Mouse (Mus musculus) E14TG2a.4 (cell line): ENCODE results near the gene Gramd1b.

Source experiments
- CTCF ChIP-seq: conservative IDR thresholded peaks from 2 replicates; pipeline ENCODE4 v1.5.1; 2014; ENCODE audit warnings: low read length
- NANOG ChIP-seq: IDR thresholded peaks from 2 replicates; pipeline ENCODE4 v1.6.1; 2014; ENCODE audit warnings: borderline replicate concordance, low read length, mixed read lengths
- POU5F1 ChIP-seq: IDR thresholded peaks from 2 replicates; pipeline ENCODE4 v1.6.1; 2014; ENCODE audit warnings: low read length, borderline replicate concordance

GRCm38 (mm10) chr9:40334617-40335016, 196.6 kb downstream of the Gramd1b start:
- TF ChIP-seq CTCF (no peak), POU5F1 (no peak), NANOG (no peak)
